Mouse (Mus musculus) Patski (cell line): ENCODE results near the gene Rsrp1. TPM values are rescaled to one million over a fixed set of nuclear protein-coding genes. Genes with fewer than 3 reads are reported as not detected.
"Not testable (repeated sequence)": the region's sequence is repeated elsewhere in the genome, so short reads cannot be mapped to it uniquely, and the experiment has no call there.

Experiments used
- ATAC-seq: fragments of 100-300 bp; one replicate; pipeline ENCODE4 v1.8.0; 2021
- CTCF ChIA-PET: fragments of 350-600 bp; sonication (Branson Sonifier 250); formaldehyde crosslinking; loops from one replicate; lab custom pipeline; 2022; ENCODE audit warnings: inconsistent platforms; lab: Charles Lee
- POLR2A ChIA-PET: fragments of 350-600 bp; sonication (Branson Sonifier 250); formaldehyde crosslinking; loops from one replicate; lab custom pipeline; 2022; ENCODE audit warnings: antibody characterized with exemption, inconsistent platforms; lab: Charles Lee
- DNase-seq: peaks from one replicate; pipeline ENCODE4 v3.0.0-alpha.2; 2011; ENCODE audit warnings: low read depth, low spot score
- H3K27me3 ChIP-seq: fragments of 371-371 bp; one replicate; pipeline ENCODE4 v1.5.1; 2021
- CTCF ChIP-seq: fragments of 100-300 bp; IDR thresholded peaks from one replicate; pipeline ENCODE4 v1.5.1; 2021
- in situ Hi-C: fragments of 300-500 bp; cut with MboI; formaldehyde crosslinking; loops from 3 replicates; pipeline ENCODE4 v1.11.1; 2018; ENCODE audit warnings: low pct_unique_long_range_greater_than_20kb, mixed read lengths
- polyA plus RNA-seq: library from polyadenylated mRNA; unstranded; gene quantifications from one replicate; pipeline ENCODE4 v1.2.3, GENCODE M21; 2021

Rsrp1 gene
- polyA plus RNA-seq, 1 experiment from 2014 or later: 237 TPM

DNA sequence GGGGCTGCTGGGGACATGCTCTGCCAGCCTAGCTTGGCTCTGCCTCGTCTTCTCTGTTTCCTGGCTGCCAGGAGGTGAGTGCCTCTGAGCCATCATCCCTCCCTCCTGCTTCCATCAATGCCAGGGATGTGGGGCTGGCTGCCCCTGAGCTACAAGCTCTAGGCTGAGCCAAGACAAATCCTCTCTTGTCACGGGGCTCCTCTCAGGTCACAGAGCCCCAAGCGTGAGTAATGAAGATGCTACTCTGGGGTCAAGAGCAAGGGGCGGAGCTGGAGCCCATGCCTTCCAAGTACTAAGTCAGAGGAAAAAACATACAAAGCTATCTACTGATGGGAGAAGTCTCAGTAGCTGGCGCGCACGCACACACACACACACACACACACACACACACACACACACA, 20.3 kb upstream of the Rsrp1 start:
- ATAC-seq (no peak), DNase-seq (no peak)
- ChIA-PET POLR2A (no interaction called here), CTCF (interaction anchor here (0.9 to 3.5 kb wide), 2 partner anchors 11 to 106 kb away, joined by 3 to 14 read pairs; no protein-coding TSS in a partner anchor)
- TF ChIP-seq CTCF: no peak
- no peaks in the 10 kb centered on the region for H3K27me3 ChIP-seq
- in situ Hi-C loops: no loop called here

GRCm38 (mm10) chr4:134911406-134911805, 12.0 kb upstream of the Rsrp1 start:
- ATAC-seq, H3K27me3 ChIP-seq, in situ Hi-C loops, DNase-seq: not testable (repeated sequence)
- ChIA-PET CTCF (interaction anchor here (0.6 kb wide), 2 partner anchors 12 to 20 kb away, joined by 3 read pairs; no protein-coding TSS in a partner anchor), POLR2A (interaction anchor here (0.6 kb wide), 2 partner anchors 13 to 116 kb away, joined by 3 to 4 read pairs; no protein-coding TSS in a partner anchor)

GRCm38 (mm10) chr4:134913413-134913812, 10.0 kb upstream of the Rsrp1 start:
- CTCF ChIA-PET: interaction anchor here (0.9 to 1.8 kb wide), 4 partner anchors 8 to 39 kb away, joined by 3 to 5 read pairs (median 4); partner anchors contain the start of gene Rsrp1
- no peaks in the 10 kb centered on the region for H3K27me3 ChIP-seq
- no peak for ATAC-seq
- no peak for DNase-seq
- in situ Hi-C loops: no loop called here
- peak; percentile 82 for TF ChIP-seq CTCF
- POLR2A ChIA-PET: interaction anchor here (1.0 kb wide), 1 partner anchor 21 kb away, joined by 4 read pairs; no protein-coding TSS in a partner anchor

GRCm38 (mm10) chr4:134914122-134914863, 9.1 kb upstream of the Rsrp1 start:
- POLR2A ChIA-PET: interaction anchor here (0.9 to 1.0 kb wide), 2 partner anchors 9 to 11 kb away, joined by 3 read pairs; partner anchors contain the start of gene Rsrp1
- no peaks in the 10 kb centered on the region for H3K27me3 ChIP-seq
- DNase-seq: no peak
- in situ Hi-C loops: no loop called here
- no peak for TF ChIP-seq CTCF
- CTCF ChIA-PET: interaction anchor here (0.9 to 1.8 kb wide), 4 partner anchors 9 to 40 kb away, joined by 3 to 5 read pairs (median 4); partner anchors contain the start of gene Rsrp1
- ATAC-seq: no peak

GRCm38 (mm10) chr4:134914864-134915209, 8.6 kb upstream of the Rsrp1 start, which contains the start of gene Tmem50a:
Gene Tmem50a, minus strand, starts transcription at chr4:134915024.
- TF ChIP-seq CTCF: no peak
- ChIA-PET CTCF (no interaction called here), POLR2A (interaction anchor here (0.9 to 1.0 kb wide), 2 partner anchors 9 to 11 kb away, joined by 3 read pairs; partner anchors contain the start of gene Rsrp1)
- in situ Hi-C loops: no loop called here
- ATAC-seq: peak; percentile 69
- no peak for DNase-seq
- H3K27me3 ChIP-seq: no peaks in the 10 kb centered on the region

- ATAC-seq (no peak), DNase-seq (no peak)
- no peaks in the 10 kb centered on the region for H3K27me3 ChIP-seq
- in situ Hi-C loops: no loop called here
- ChIA-PET CTCF (no interaction called here), POLR2A (no interaction called here)
- no peak for TF ChIP-seq CTCF
Observed at GRCm38 (mm10) chr4:134915223-134916050, 8.0 kb upstream of the Rsrp1 start.

GRCm38 (mm10) chr4:134917194-134917593, 6.2 kb upstream of the Rsrp1 start:
- ChIA-PET POLR2A (no interaction called here), CTCF (interaction anchor here (1.1 kb wide), 1 partner anchor 123 kb away, joined by 3 read pairs; no protein-coding TSS in a partner anchor)
- in situ Hi-C loops: no loop called here
- ATAC-seq (no peak), DNase-seq (no peak)
- TF ChIP-seq CTCF: no peak
- H3K27me3 ChIP-seq: no peaks in the 10 kb centered on the region

- ATAC-seq: no peak
- in situ Hi-C loops: no loop called here
- TF ChIP-seq CTCF: no peak
- ChIA-PET POLR2A (no interaction called here), CTCF (interaction anchor here (1.1 kb wide), 1 partner anchor 125 kb away, joined by 3 read pairs; no protein-coding TSS in a partner anchor)
- H3K27me3 ChIP-seq: no peaks in the 10 kb centered on the region
- DNase-seq: no peak
Observed at GRCm38 (mm10) chr4:134918381-134918780, 5.0 kb upstream of the Rsrp1 start.

GRCm38 (mm10) chr4:134919733-134920540, 3.5 kb upstream of the Rsrp1 start:
- no peaks in the 10 kb centered on the region for H3K27me3 ChIP-seq
- no peak for DNase-seq
- no peak for TF ChIP-seq CTCF
- CTCF ChIA-PET: no interaction called here
- POLR2A ChIA-PET: interaction anchor here (0.6 kb wide), 1 partner anchor 141 kb away, joined by 4 read pairs; no protein-coding TSS in a partner anchor
- in situ Hi-C loops: no loop called here
- ATAC-seq: no peak
